Mouse (Mus musculus) olfactory bulb, adult 2 months (tissue): ENCODE measurements around the gene Tmem54.

Experiments
- CTCF ChIP-seq: fragments of 200-500 bp; IDR thresholded peaks from 2 replicates; pipeline ENCODE4 v1.5.1; 2012; ENCODE audit warnings: low read depth, mild to moderate bottlenecking, low read length, moderate library complexity; ENCODE audit not compliant: insufficient read depth
- POLR2A ChIP-seq: fragments of 200-500 bp; IDR thresholded peaks from 2 replicates; pipeline ENCODE4 v1.6.1; 2012; ENCODE audit warnings: mild to moderate bottlenecking, low read depth, low read length, moderate library complexity; ENCODE audit not compliant: insufficient read depth

DNA sequence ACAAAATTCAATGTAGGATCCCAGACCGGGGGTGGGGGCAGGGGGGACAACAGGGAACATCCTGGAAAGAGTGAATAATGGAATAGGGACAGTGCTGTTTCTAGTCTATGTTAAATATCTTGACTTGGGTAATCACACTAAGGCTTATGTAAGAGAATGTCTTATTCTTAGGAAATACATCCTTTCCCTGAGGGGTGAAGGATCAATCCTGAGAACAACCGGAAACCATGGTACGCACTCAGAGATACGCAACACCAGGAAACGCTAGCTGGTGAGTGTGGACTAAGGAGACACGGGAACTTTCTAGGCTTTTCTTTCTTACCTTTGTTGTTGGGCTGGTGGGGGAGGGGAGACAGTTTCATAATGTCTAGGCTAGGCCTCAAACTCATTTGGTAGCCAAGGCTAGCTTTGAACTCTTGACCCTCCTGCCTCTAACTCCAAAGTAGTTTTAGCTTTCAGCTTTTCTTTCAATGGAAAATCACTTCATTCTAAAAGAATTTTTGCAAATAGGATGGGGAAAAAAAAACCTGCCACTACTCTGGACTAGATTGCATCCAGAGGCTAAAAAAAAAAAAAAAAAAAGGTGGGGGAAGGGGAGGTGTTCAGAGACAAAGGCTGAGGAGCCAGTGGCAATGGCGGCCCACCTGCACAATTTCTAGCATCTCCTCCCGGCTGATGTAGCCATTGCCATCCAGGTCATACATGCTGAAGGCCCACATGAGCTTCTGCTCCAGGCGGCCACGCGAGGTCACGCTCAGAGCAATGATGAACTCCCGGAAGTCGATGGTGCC is 12.6 kb downstream of the Tmem54 start:
- TF ChIP-seq CTCF (no peak), POLR2A (no peak)
